Mouse (Mus musculus) midbrain, embryonic 15.5 days (tissue): ENCODE data around the gene Nop2. TPM values are rescaled to one million over a fixed set of nuclear protein-coding genes. Genes with fewer than 3 reads are reported as not detected.

Experiments used
- ATAC-seq: fragments of 200-750 bp; cut with Nextera tagmentation; replicated peaks from 2 replicates; pipeline ENCODE4 v1.8.0; 2017; ENCODE audit warnings: moderate TSS enrichment
- H3K27ac ChIP-seq: fragments of 300-500 bp; sonication (generic); 2 replicates; pipeline ENCODE4 v1.5.1; 2015; ENCODE audit warnings: mild to moderate bottlenecking, inconsistent platforms
- H3K27me3 ChIP-seq: fragments of 300-500 bp; sonication (generic); replicated peaks from 2 replicates; pipeline ENCODE4 v1.6.1; 2015; ENCODE audit warnings: inconsistent platforms
- H3K36me3 ChIP-seq: fragments of 300-500 bp; sonication (generic); replicated peaks from 2 replicates; pipeline ENCODE4 v1.6.1; 2015; ENCODE audit warnings: inconsistent platforms
- H3K4me1 ChIP-seq: fragments of 300-500 bp; sonication (generic); 2 replicates; pipeline ENCODE4 v1.6.1; 2015; ENCODE audit warnings: inconsistent platforms
- H3K4me2 ChIP-seq: fragments of 300-500 bp; sonication (generic); 2 replicates; pipeline ENCODE4 v1.6.1; 2015; ENCODE audit warnings: inconsistent platforms, mild to moderate bottlenecking, moderate library complexity
- H3K4me3 ChIP-seq: fragments of 300-500 bp; sonication (generic); 2 replicates; pipeline ENCODE4 v1.5.1; 2015; ENCODE audit warnings: mild to moderate bottlenecking, inconsistent platforms
- H3K9ac ChIP-seq: fragments of 300-500 bp; sonication (generic); 2 replicates; pipeline ENCODE4 v1.6.1; 2015; ENCODE audit warnings: mild to moderate bottlenecking, inconsistent platforms
- H3K9me3 ChIP-seq: fragments of 300-500 bp; sonication (generic); 2 replicates; pipeline ENCODE4 v1.6.1; 2016; ENCODE audit warnings: inconsistent platforms
- WGBS: fragments of 180-500 bp; shearing (Covaris S2); methylation state at CpG from one replicate; pipeline ENCODE4 v1.1.7; 2015; ENCODE audit warnings: mixed read lengths; 5-methylcytosine and 5-hydroxymethylcytosine counted together
- polyA plus RNA-seq: library from polyadenylated mRNA; unstranded; fragments of >200 nt; fragmentation: Nextera tagmentation; extraction: Ambion mirVana; gene quantifications from 2 replicates; pipeline ENCODE4 v1.2.1, GENCODE M21; 2015

Nop2 gene
- polyA plus RNA-seq, 1 experiment from 2014 or later = 49.1 TPM

DNA sequence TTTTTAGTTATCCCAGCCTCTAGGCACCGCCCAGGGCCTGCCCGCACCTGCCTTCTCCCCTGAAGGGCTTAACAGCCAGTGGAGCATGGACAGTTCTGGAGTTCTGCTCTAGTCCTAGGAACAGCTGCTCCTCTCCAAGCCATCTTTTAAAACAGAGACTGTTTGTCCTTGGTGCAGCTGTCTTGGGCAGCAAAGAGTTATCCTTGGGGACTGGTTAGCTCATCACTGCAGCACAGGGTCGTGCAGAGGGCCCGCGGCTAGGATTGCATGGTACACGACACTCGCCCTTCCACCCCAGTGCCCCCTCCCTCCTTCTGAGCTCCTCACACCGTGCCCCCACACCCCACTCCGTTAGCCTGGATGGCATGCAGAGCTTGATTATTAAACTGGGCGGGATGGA, 15.6 kb downstream of the Nop2 start:
- Histone ChIP-seq H3K9me3 (no peaks in the 10 kb centered on the region), H3K27ac (no peak overlapping the region), H3K9ac (peak overlapping the region; percentile 32; the same call in 1 of the 2 replicates), H3K4me2 (peak overlapping the region; percentile 96), H3K27me3 (no peaks in the 10 kb centered on the region), H3K4me1 (peaks cover 48% of the 10 kb centered on the region), H3K36me3 (peaks cover 10% of the 10 kb centered on the region), H3K4me3 (peak overlapping the region; percentile 82; the same call in 1 of the 2 replicates)
- ATAC-seq = no peak
- WGBS = 46% methylated on average over 10 of the region's 10 CpGs

DNA sequence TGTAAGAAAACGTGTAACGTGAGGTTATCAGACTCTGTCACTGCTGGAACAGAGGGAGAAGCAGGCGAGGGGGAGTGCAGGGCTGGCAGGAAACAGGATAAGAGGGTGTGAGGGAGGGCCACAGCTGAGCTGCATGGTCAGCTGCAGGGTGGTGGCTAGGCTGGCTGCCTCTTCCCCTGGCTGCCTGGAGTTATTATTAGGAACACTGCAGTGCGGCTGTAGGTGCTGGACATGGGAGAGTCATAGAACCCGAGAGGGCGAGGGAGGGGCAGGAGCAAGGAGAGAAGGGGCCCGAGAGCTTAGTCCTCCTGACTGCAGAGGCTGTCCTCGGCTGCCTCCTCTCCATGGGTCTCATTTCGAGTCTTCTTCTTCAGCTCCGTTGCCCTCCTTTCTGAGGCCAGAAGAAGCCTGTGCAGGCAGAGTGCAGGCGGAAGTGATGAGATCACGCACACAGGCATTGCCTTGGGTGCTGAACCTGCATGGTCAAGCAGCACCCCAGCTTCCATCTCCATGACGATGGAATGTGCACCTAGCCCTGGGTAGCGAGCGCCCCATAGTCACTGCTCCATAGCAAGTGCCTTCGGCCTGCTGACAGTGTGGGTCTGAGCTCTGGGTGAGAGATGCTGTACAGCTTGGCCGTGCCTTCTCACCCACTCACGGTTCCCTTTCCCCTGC, 16.7 kb downstream of the Nop2 start:
- peaks cover 12% of the 10 kb centered on the region; the same call in 1 of the 2 replicates for H3K36me3 ChIP-seq
- no peak overlapping the region for H3K9ac ChIP-seq
- H3K9me3 ChIP-seq = no peaks in the 10 kb centered on the region
- ATAC-seq = no peak
- WGBS = 72% methylated on average over 18 of the region's 18 CpGs
- no peaks in the 10 kb centered on the region for H3K27me3 ChIP-seq
- H3K4me1 ChIP-seq = peaks cover 48% of the 10 kb centered on the region
- H3K4me2 ChIP-seq = peak overlapping the region; percentile 12; the same call in 1 of the 2 replicates
- no peak overlapping the region for H3K27ac ChIP-seq
- H3K4me3 ChIP-seq = no peak overlapping the region

- WGBS = 77% methylated on average over 16 of the region's 16 CpGs
- Histone ChIP-seq H3K9me3 (no peaks in the 10 kb centered on the region), H3K4me1 (peaks cover 48% of the 10 kb centered on the region), H3K9ac (no peak overlapping the region), H3K27ac (no peak overlapping the region), H3K36me3 (peaks cover 7% of the 10 kb centered on the region; the same call in 1 of the 2 replicates), H3K4me3 (no peak overlapping the region), H3K27me3 (no peaks in the 10 kb centered on the region), H3K4me2 (no peak overlapping the region)
- no peak for ATAC-seq
These were observed 17.3 kb downstream of the Nop2 start for GRCm38 (mm10) chr6:125148926-125149568.

GRCm38 (mm10) chr6:125149569-125149950, 17.9 kb downstream of the Nop2 start:
- Histone ChIP-seq H3K36me3 (peaks cover 4% of the 10 kb centered on the region; the same call in 1 of the 2 replicates), H3K9ac (no peak overlapping the region), H3K4me1 (peaks cover 43% of the 10 kb centered on the region), H3K9me3 (no peaks in the 10 kb centered on the region), H3K27me3 (no peaks in the 10 kb centered on the region), H3K4me2 (no peak overlapping the region), H3K4me3 (no peak overlapping the region), H3K27ac (no peak overlapping the region)
- ATAC-seq = no peak
- WGBS = 68% methylated on average over 7 of the region's 7 CpGs

GRCm38 (mm10) chr6:125152212-125153017, 20.7 kb downstream of the Nop2 start:
- H3K36me3 ChIP-seq = peaks cover 4% of the 10 kb centered on the region; the same call in 1 of the 2 replicates
- ATAC-seq = no peak
- no peak overlapping the region for H3K4me3 ChIP-seq

DNA sequence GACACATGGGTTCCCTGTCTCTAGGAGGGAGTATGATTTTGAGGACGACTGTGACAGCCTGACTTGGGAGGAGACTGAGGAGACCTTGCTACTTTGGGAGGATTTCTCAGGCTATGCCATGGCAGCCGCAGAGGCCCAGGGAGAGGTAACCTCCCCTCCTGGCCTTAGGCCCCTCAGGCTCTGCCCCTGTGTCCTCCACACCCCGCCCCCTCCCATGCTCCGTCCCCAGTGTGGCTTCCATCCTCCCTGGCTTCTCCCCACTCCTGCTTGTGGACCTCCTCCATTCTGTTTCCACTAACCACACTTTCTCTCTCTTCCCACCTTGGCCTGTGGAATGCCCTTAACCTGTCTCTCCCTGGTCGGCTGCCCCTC, 21.3 kb downstream of the Nop2 start:
- H3K9me3 ChIP-seq = no peaks in the 10 kb centered on the region
- H3K4me2 ChIP-seq = no peak overlapping the region
- H3K36me3 ChIP-seq = peaks cover 4% of the 10 kb centered on the region; the same call in 1 of the 2 replicates
- 83% methylated on average over 5 of the region's 5 CpGs for WGBS
- no peak overlapping the region for H3K9ac ChIP-seq
- ATAC-seq = no peak
- H3K4me1 ChIP-seq = peaks cover 17% of the 10 kb centered on the region
- H3K27me3 ChIP-seq = no peaks in the 10 kb centered on the region
- H3K4me3 ChIP-seq = no peak overlapping the region
- no peak overlapping the region for H3K27ac ChIP-seq

More at GRCm38 (mm10) chr6:125152212-125153017, 20.7 kb downstream of the Nop2 start:
- H3K4me1 ChIP-seq = peaks cover 21% of the 10 kb centered on the region
- no peak overlapping the region for H3K9ac ChIP-seq
- no peak overlapping the region for H3K27ac ChIP-seq
- H3K9me3 ChIP-seq = no peaks in the 10 kb centered on the region
- no peak overlapping the region for H3K4me2 ChIP-seq
- H3K27me3 ChIP-seq = no peaks in the 10 kb centered on the region
- 87% methylated on average over 22 of the region's 22 CpGs for WGBS

DNA sequence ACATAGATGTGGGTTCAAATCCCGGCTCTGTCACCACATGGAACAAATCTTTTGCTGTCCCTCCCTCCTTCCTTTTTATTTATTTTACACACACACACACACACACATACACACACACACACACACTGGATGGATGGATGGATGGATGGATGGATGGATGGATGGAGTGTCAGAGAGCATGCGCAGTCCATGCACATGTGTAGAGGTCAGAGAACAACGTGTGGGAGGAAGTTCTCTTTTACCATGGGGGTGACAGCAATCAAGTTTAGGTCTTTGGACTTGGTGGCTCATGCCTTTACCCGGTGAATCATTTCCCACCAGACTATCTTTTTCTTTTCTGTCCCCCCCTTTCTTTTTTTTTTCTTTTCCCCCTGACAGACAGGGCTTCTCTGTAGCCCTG, 22.0 kb downstream of the Nop2 start:
- H3K9me3 ChIP-seq = no peaks in the 10 kb centered on the region
- no peaks in the 10 kb centered on the region for H3K27me3 ChIP-seq
- H3K9ac ChIP-seq = no peak overlapping the region
- ATAC-seq = no peak
- peaks cover 10% of the 10 kb centered on the region for H3K4me1 ChIP-seq
- no peak overlapping the region for H3K27ac ChIP-seq
- H3K4me2 ChIP-seq = no peak overlapping the region
- WGBS = 94% methylated on average over 4 of the region's 4 CpGs
- H3K4me3 ChIP-seq = no peak overlapping the region
- H3K36me3 ChIP-seq = peaks cover 4% of the 10 kb centered on the region; the same call in 1 of the 2 replicates

DNA sequence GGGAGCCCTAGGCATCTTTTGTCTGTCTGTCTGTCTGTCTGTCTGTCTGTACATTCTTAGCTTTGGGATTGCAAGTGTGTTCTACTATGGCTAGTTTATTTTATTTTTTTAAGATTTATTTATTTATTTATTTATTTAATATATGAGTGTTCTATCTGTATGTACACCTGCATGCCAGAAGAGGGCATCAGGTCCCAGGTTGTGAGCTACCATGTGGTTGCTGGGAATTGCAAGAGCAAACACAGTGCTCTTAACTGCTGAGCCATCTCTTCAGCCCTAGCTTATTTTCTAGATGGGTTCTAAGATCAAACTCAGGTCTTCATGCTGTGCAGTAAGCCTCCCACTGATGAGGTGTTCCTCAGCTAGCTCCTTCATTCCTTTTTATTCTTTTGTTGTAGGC, 22.8 kb downstream of the Nop2 start:
- no peak overlapping the region for H3K4me3 ChIP-seq
- peaks cover 2% of the 10 kb centered on the region; the same call in 1 of the 2 replicates for H3K4me1 ChIP-seq
- H3K4me2 ChIP-seq = no peak overlapping the region
- no peak overlapping the region for H3K9ac ChIP-seq
- H3K27me3 ChIP-seq = no peaks in the 10 kb centered on the region
- no peak overlapping the region for H3K27ac ChIP-seq
- peaks cover 4% of the 10 kb centered on the region; the same call in 1 of the 2 replicates for H3K36me3 ChIP-seq
- no peak for ATAC-seq
- no peaks in the 10 kb centered on the region for H3K9me3 ChIP-seq

DNA sequence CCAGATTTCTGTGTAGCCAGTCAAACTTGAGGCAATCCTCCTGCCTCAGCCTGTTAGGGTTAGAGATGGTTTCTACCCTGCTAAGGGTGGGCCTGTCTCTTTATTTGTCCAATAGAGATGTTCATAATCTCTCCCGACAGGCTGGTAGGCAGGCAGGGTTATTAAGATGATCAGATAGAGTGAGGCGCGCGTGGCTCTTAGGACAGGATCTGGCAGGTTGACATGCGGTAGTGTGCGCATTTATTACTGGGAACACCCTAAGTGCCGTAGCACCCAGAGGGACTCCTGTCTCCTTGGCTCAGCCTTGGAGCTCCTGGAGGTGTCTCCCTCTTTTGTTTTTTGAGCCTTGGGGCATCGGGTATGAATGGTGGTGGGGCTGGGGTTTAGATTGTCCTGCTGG, 23.6 kb downstream of the Nop2 start:
- H3K4me2 ChIP-seq = no peak overlapping the region
- no peaks in the 10 kb centered on the region for H3K9me3 ChIP-seq
- no peak overlapping the region for H3K4me3 ChIP-seq
- 72% methylated on average over 8 of the region's 8 CpGs for WGBS
- H3K4me1 ChIP-seq = 0 out of 2 replicates have a peak, but pooled peaks cover 2% of the 10 kb centered on the region
- H3K36me3 ChIP-seq = peaks cover 10% of the 10 kb centered on the region; the same call in 1 of the 2 replicates
- H3K27ac ChIP-seq = no peak overlapping the region
- H3K27me3 ChIP-seq = no peaks in the 10 kb centered on the region
- ATAC-seq = no peak
- H3K9ac ChIP-seq = no peak overlapping the region

DNA sequence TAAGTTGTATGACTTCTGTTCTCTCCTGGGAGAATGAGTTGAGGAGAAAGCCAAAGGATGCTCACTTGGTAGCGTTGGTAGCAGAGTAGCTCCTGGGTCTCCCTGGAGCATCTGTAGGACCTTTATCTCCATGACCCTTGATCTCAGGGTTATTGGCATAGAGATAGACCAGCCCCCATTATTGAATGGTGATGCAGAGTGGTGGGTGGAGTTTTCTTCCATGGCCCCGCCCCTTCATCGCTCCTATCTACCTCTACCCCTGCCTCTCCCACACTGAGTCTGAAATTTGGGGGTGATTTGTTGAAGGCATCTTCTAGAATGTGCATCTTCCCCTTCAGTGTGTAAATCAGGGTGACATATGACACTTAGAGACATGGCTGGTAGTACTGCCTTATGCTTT, 24.8 kb downstream of the Nop2 start:
- Histone ChIP-seq H3K4me2 (no peak overlapping the region), H3K9me3 (no peaks in the 10 kb centered on the region), H3K9ac (no peak overlapping the region), H3K4me1 (peaks cover 7% of the 10 kb centered on the region; the same call in 1 of the 2 replicates), H3K4me3 (no peak overlapping the region), H3K27ac (no peak overlapping the region), H3K36me3 (peaks cover 16% of the 10 kb centered on the region), H3K27me3 (no peaks in the 10 kb centered on the region)
- no peak for ATAC-seq
- WGBS = 79% methylated on average over 3 of the region's 3 CpGs

GRCm38 (mm10) chr6:125156903-125157614, 25.4 kb downstream of the Nop2 start:
- Histone ChIP-seq H3K4me1 (peaks cover 9% of the 10 kb centered on the region; the same call in 1 of the 2 replicates), H3K9me3 (no peaks in the 10 kb centered on the region), H3K27ac (peak overlapping the region; percentile 55; the same call in 1 of the 2 replicates), H3K9ac (no peak overlapping the region; the same call in 1 of the 2 replicates), H3K4me3 (no peak overlapping the region), H3K27me3 (no peaks in the 10 kb centered on the region), H3K4me2 (no peak overlapping the region), H3K36me3 (peaks cover 16% of the 10 kb centered on the region)
- ATAC-seq = no peak
- 12% methylated on average over 7 of the region's 7 CpGs for WGBS
